Mouse (Mus musculus) C2C12 (cell line): ENCODE results near the gene Mn1. TPM values are rescaled to one million over a fixed set of nuclear protein-coding genes. Genes with fewer than 3 reads are reported as not detected.

Source experiments
- H3K27me3 ChIP-seq: one replicate; pipeline ENCODE4 v1.6.1; 2011; ENCODE audit not compliant: control insufficient read depth, insufficient read depth, insufficient read length
- H3K36me3 ChIP-seq: one replicate; pipeline ENCODE4 v1.6.1; 2011; ENCODE audit not compliant: control insufficient read depth, insufficient read depth
- H3K4me3 ChIP-seq: one replicate; pipeline ENCODE4 v1.5.1; 2011; ENCODE audit warnings: mild to moderate bottlenecking, control low read depth; ENCODE audit not compliant: poor library complexity, insufficient read depth, severe bottlenecking
- H3K79me2 ChIP-seq: one replicate; pipeline ENCODE4 v1.6.1; 2011; ENCODE audit not compliant: control insufficient read depth, insufficient read depth
- H3K79me3 ChIP-seq: one replicate; pipeline ENCODE4 v1.6.1; 2011; ENCODE audit warnings: low read depth, control low read depth
- H3ac ChIP-seq: one replicate; pipeline ENCODE3; 2011; ENCODE audit warnings: low read depth; ENCODE audit not compliant: control insufficient read depth, insufficient read length
- CEBPB ChIP-seq: IDR thresholded peaks from one replicate; pipeline ENCODE4 v1.6.1; 2011; ENCODE audit warnings: low read depth, mild to moderate bottlenecking, control low read depth, moderate library complexity
- CTCF ChIP-seq: IDR thresholded peaks from one replicate; pipeline ENCODE4 v1.5.1; 2011; ENCODE audit not compliant: control insufficient read depth, insufficient read depth, insufficient read length
- FOSL1 ChIP-seq: IDR thresholded peaks from one replicate; pipeline ENCODE4 v1.8.0; 2011; ENCODE audit warnings: mild to moderate bottlenecking, low read length; ENCODE audit not compliant: poor library complexity, insufficient read depth, severe bottlenecking
- MAX ChIP-seq: IDR thresholded peaks from one replicate; pipeline ENCODE4 v1.6.1; 2011; ENCODE audit warnings: mild to moderate bottlenecking, control low read depth
- MYOD1 ChIP-seq: IDR thresholded peaks from one replicate; pipeline ENCODE4 v1.6.1; 2011; ENCODE audit warnings: low read depth; ENCODE audit not compliant: control insufficient read depth, insufficient read length
- MYOG ChIP-seq: IDR thresholded peaks from one replicate; pipeline ENCODE4 v1.6.1; 2011; ENCODE audit not compliant: control insufficient read depth, insufficient read length; ENCODE audit errors: extremely low read depth
- USF1 ChIP-seq: IDR thresholded peaks from one replicate; pipeline ENCODE4 v1.6.1; 2011; ENCODE audit warnings: low read depth, mild to moderate bottlenecking, control low read depth, moderate library complexity
- polyA plus RNA-seq: library from polyadenylated mRNA; unstranded; fragments of >200 nt; fragmentation: generic; extraction: Trizol; gene quantifications from one replicate; pipeline ENCODE4 v1.2.1, GENCODE M21; 2012; ENCODE audit warnings: missing spikeins

Gene Mn1
- polyA plus RNA-seq, 1 experiment = not detected

- TF ChIP-seq MYOD1 = no peak
- TF ChIP-seq FOSL1 = no peak
- TF ChIP-seq CTCF = no peak
- TF ChIP-seq CEBPB = no peak
- no peak for TF ChIP-seq MAX
- TF ChIP-seq USF1 = no peak
- no peak for TF ChIP-seq MYOG
- H3ac ChIP-seq = no peak overlapping the region
- H3K4me3 ChIP-seq = no peak overlapping the region
- H3K79me2 ChIP-seq = no peaks in the 10 kb centered on the region
- H3K79me3 ChIP-seq = no peaks in the 10 kb centered on the region
- H3K27me3 ChIP-seq = peaks cover 78% of the 10 kb centered on the region
- no peaks in the 10 kb centered on the region for H3K36me3 ChIP-seq
Observed at GRCm38 (mm10) chr5:111423011-111423410, 5.8 kb downstream of the Mn1 start.

- peaks cover 78% of the 10 kb centered on the region for H3K27me3 ChIP-seq
- TF ChIP-seq MYOG (no peak), CTCF (no peak), CEBPB (no peak), FOSL1 (no peak), MAX (no peak), MYOD1 (no peak), USF1 (no peak)
- no peaks in the 10 kb centered on the region for H3K79me2 ChIP-seq
- no peaks in the 10 kb centered on the region for H3K36me3 ChIP-seq
- no peaks in the 10 kb centered on the region for H3K79me3 ChIP-seq
- H3ac ChIP-seq = no peak overlapping the region
- H3K4me3 ChIP-seq = no peak overlapping the region
Observed at GRCm38 (mm10) chr5:111423616-111424015, 6.5 kb downstream of the Mn1 start.

GRCm38 (mm10) chr5:111425813-111426212 lies 8.7 kb downstream of the Mn1 start:
- no peak overlapping the region for H3ac ChIP-seq
- no peaks in the 10 kb centered on the region for H3K79me3 ChIP-seq
- TF ChIP-seq USF1 (no peak), MAX (no peak), FOSL1 (no peak), CTCF (no peak), MYOD1 (no peak), CEBPB (no peak), MYOG (no peak)
- H3K36me3 ChIP-seq = no peaks in the 10 kb centered on the region
- peaks cover 80% of the 10 kb centered on the region for H3K27me3 ChIP-seq
- no peak overlapping the region for H3K4me3 ChIP-seq
- H3K79me2 ChIP-seq = no peaks in the 10 kb centered on the region

GRCm38 (mm10) chr5:111426249-111426648 lies 9.1 kb downstream of the Mn1 start:
- Histone ChIP-seq H3K79me2 (no peaks in the 10 kb centered on the region), H3K27me3 (peaks cover 80% of the 10 kb centered on the region), H3K4me3 (no peak overlapping the region), H3ac (no peak overlapping the region), H3K36me3 (no peaks in the 10 kb centered on the region), H3K79me3 (no peaks in the 10 kb centered on the region)
- TF ChIP-seq MYOD1 (no peak), MAX (no peak), CEBPB (no peak), MYOG (no peak), CTCF (no peak), USF1 (no peak), FOSL1 (no peak)

- H3ac ChIP-seq = no peak overlapping the region
- no peak overlapping the region for H3K4me3 ChIP-seq
- H3K79me3 ChIP-seq = no peaks in the 10 kb centered on the region
- no peaks in the 10 kb centered on the region for H3K79me2 ChIP-seq
- H3K27me3 ChIP-seq = peaks cover 80% of the 10 kb centered on the region
- no peaks in the 10 kb centered on the region for H3K36me3 ChIP-seq
- TF ChIP-seq CEBPB = no peak
- no peak for TF ChIP-seq FOSL1
- TF ChIP-seq MAX = no peak
- TF ChIP-seq USF1 = no peak
- no peak for TF ChIP-seq MYOG
- TF ChIP-seq MYOD1 = no peak
- TF ChIP-seq CTCF = no peak
Observed at GRCm38 (mm10) chr5:111428882-111429281, 11.7 kb downstream of the Mn1 start.

- no peak for TF ChIP-seq MYOG
- no peak for TF ChIP-seq MAX
- TF ChIP-seq FOSL1 = no peak
- TF ChIP-seq MYOD1 = no peak
- TF ChIP-seq CTCF = no peak
- no peak for TF ChIP-seq CEBPB
Observed at GRCm38 (mm10) chr5:111429726-111430125, 12.6 kb downstream of the Mn1 start.

More at GRCm38 (mm10) chr5:111429726-111430125, 12.6 kb downstream of the Mn1 start:
- Histone ChIP-seq H3K27me3 (peaks cover 80% of the 10 kb centered on the region), H3K79me3 (no peaks in the 10 kb centered on the region), H3K79me2 (no peaks in the 10 kb centered on the region), H3ac (no peak overlapping the region), H3K36me3 (no peaks in the 10 kb centered on the region), H3K4me3 (no peak overlapping the region)
